Mouse (Mus musculus) embryo, embryonic 11.5 days (tissue): Measurements from ENCODE around the gene Coro7.

Experiments used
- DNase-seq: peaks from one replicate; pipeline ENCODE4 v3.0.0-alpha.2; 2012; ENCODE audit warnings: low read depth, low spot score

Coro7 gene

GRCm38 (mm10) chr16:4615297-4615696, 64.3 kb downstream of the Coro7 start:
- DNase-seq: no peak

DNA sequence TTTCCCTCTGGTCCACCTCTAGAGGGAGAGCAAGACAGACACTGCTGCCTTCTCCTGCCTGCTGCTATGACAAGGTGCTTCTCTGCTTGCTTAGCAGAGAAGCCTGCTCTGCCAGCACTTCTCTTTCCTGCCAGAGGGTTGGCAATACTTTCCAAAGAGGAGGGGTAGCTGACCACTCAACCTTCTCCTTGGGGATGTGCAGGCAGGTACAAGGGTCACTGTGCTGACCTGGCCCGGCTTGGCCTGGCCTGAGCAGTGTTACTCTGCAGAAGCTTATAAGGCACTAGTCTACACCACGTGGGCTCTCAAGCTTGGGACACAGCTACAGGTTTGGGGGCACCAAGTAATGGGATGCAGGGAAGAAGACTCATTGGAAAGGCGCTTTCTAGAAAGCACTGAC, 64.9 kb downstream of the Coro7 start:
- DNase-seq: no peak

- no peak for DNase-seq
These were observed 65.8 kb downstream of the Coro7 start for GRCm38 (mm10) chr16:4613736-4614135.

- DNase-seq: no peak
These were observed 67.9 kb downstream of the Coro7 start for GRCm38 (mm10) chr16:4611676-4612075.

- DNase-seq: no peak
These were observed 68.4 kb downstream of the Coro7 start for GRCm38 (mm10) chr16:4611193-4611592.

- no peak for DNase-seq
These were observed 71.0 kb downstream of the Coro7 start for GRCm38 (mm10) chr16:4608532-4609059.

- DNase-seq: peak; percentile 81
These were observed 71.6 kb downstream of the Coro7 start for GRCm38 (mm10) chr16:4607818-4608531.

DNA sequence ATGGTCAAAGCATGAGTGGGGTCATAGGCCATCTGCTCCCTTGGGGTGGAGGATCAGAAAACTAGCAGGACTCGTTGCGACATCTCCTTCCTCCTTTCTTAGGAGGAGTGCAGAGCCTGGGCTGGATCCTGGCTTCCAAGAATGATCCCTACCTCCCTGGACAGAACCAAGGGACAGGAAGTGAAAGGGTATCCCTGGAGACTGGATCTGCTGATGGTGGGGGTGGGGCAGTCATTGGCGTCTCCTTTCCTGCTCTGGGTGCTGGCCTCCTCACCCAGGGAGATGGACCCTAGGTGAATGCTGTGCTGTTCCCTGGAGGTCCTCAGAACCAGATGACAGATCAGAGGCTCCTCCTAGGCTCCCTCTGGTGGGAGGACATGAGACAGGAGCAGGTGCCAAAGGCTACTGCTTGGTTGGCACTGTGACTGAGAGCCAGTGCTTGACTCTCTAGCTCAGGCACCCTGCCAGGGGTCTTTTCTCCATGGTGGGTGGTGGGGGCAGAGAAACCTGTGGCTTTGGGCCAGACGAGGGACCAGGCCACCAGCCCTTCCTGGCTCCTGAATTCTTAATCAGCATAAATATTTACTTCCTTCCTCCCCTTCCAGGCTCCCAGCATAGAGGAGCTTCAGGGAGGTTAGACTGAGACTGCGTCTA, 73.0 kb downstream of the Coro7 start:
- no peak for DNase-seq

- no peak for DNase-seq
These were observed 74.0 kb downstream of the Coro7 start for GRCm38 (mm10) chr16:4605514-4606131.

DNA sequence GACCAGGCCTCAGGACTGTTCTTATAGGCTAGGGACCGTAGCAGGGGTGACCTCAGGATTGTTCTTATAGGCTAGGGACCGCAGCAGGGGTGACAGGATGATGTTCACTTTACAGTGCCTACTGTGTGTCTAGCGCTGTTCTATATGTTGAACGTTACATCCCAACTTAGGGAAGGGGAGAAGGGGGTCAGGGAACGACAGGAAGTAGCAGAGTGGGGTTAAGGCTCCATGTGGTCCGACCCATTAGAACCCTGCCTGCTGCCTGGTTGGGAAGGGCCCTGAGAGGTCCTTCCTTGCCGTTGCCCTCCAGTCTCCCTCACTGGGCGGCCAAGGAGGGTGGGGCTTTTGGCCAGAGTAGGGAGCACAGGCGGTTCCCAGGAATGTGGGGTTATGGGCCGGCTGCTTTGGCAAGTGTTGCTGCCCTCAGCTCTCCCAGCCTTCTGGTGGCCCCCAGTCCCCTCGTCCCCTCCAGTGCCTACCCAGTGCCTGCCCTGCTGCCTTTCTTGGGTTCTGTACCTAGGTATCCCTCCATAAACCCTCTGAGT, 75.2 kb downstream of the Coro7 start:
- no peak for DNase-seq

- no peak for DNase-seq
These were observed 76.1 kb downstream of the Coro7 start for GRCm38 (mm10) chr16:4603453-4603837.

DNA sequence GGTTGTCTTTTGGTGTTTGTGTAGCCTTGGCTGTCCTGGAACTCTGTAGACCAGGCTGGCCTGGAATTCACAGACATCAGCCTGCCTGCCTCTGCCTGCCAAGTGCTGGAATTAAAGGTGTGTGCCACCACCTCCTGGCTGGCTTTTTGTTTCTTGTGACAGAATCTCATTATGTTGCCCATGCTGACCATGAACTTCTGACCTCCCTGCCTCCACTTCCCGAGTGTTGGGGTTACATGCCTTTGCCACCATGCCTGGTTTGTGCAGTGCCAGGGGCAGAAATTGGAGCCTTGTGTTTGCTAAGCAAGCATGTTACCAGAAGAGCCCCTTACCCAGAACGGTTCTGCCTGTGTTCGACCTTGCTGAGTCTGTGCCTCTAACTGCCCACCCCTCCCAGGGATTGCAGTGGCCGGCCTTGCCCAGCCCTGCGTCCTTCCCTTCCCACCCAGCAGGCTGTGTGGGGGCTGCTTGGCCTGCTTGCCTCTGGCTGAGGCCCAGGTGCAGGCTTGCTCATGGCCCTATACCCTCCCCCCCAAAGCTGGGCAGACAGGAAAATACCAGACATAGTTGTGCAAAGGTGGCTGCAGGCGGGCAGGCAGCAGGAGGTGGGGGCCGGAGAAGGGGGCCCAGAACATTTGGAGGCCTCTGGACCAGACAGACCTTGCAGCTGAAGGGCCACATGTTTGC, 76.7 kb downstream of the Coro7 start:
- DNase-seq: no peak

- no peak for DNase-seq
These were observed 77.4 kb downstream of the Coro7 start for GRCm38 (mm10) chr16:4602189-4602588.

- no peak for DNase-seq
These were observed 78.8 kb downstream of the Coro7 start for GRCm38 (mm10) chr16:4600701-4601310.

- DNase-seq: no peak
These were observed 80.0 kb downstream of the Coro7 start for GRCm38 (mm10) chr16:4599616-4600015.

GRCm38 (mm10) chr16:4598891-4599543, 80.6 kb downstream of the Coro7 start:
- DNase-seq: no peak

DNA sequence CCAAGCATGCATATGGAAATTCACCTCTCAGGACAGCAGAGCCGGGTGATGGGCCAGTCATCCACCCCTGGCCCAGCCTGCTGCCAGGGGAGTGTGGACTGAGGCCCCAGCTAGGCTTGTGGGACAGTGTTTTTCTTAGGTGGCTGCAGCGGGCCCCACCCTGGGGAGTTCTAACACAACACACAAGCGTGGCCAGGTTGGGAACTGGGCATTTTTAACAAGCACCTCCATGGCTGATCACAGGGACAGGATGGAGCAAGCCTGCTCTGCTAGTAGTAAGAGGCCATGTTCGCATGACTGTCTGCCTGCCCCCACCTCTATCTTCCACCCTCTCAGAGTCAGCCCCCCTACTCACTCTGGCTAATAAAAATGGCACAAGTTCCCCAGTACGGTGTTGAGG, 81.5 kb downstream of the Coro7 start:
- DNase-seq: no peak

DNA sequence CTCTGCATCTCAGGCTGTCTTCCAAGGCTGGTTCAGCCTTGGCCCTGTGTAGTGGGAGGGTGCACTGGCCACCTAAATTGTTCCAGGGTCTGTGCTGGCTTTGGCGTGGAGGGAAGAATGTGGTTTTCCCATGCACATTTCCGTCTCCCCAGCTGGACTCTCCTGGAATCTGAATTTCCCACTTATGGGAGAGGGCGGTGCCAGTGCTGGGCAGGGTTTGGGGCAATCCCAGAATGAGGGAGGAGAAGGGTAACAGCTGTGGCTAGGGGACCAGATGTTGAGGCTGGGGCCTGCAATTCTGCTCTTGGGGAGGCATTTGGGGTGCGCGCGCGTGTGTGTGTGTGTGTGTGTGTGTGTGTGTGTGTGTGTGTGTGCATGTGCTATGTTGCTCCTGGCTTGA, 82.3 kb downstream of the Coro7 start:
- DNase-seq: no peak

DNA sequence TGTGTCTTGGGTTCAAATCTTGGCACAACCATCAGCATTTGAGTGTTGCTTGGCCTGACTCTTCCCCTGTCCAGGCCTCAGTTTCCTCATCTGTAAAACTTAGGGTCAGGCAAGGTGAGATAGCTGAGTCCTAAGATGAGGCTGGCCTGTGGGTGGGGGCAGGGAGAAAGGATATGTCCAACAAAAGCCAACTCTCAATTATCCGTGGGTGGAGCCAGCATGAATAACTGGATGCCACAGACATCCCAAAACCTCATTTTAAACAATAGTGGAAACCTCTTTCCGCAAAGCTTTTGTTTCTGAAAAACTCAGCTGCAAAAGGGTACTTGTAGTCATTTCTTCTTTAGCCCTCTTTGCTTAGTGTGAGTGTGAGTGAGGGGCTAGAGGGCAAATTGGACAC, 82.7 kb downstream of the Coro7 start:
- no peak for DNase-seq

- no peak for DNase-seq
These were observed 83.3 kb downstream of the Coro7 start for GRCm38 (mm10) chr16:4596141-4596728.
